Mouse (Mus musculus): Measurements from ENCODE around the gene Acot13.

DNA sequence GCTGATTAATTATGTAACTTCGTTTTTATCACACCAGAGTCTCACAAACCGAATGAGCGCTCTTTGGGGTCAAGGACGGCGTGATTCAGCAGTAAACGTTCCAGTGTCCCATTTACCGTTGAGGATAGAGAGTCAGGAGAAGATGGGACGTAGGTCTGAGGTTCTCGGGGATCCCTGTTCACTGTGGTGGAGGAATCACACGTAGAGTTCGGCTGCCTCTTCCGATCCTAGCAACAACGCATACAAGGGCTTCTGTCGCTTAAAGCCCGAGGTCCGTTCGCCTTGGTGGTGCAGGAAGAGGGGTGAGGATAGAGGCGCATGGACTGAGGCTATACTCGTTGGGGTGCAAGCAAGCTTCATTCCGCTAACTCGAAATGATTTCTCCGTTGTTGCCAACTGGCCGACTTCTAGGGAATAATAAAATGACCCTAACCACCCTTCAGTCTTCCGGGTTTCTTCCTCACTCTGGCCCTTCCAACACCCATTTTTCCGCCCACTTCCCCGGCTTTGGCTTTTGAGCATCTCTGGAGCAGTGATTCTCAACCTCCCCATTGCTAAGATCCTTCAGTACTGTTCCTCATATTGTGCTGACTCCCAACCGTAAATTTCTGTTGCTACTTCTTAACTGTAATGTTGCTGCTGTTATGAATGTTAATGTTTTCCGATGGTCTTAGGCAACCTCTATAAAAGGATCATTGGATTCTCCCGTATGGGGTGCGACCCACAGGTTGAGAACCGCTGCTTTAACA is 31.2 kb downstream of the Acot13 start:
- no peak for TF ChIP-seq CTCF (IDR thresholded peaks at IDR 0.05; ENCODE audit: low read depth, low read length)
- TF ChIP-seq POLR2A (IDR thresholded peaks at IDR 0.05; ENCODE audit: extremely low read depth, insufficient read depth, low read length) = 0 out of 2 replicates have a peak, but pooled peaks have one; percentile 32
